ENCODE assay signal across 44 mouse cellular contexts in genomic region chr3:94688698-94689097, GRCm38 (mm10). TPM values are rescaled to one million over a fixed set of nuclear protein-coding genes. Genes with fewer than 3 reads are reported as not detected.
"Had no signal": no experiment of that assay in that cellular context is flagged by ENCODE, and none has a peak within 500 bp of the region (broad histone marks: within the 10 kb centered on the region; RNA-seq: fewer than 3 reads in every experiment).

No protein-coding gene starts in this region.

RNA-seq across cellular contexts. Expression of gene Selenbp2, which starts 4.7 kb away (rescaled TPM):
- total RNA-seq: hematopoietic stem cell, adult 5-6 weeks; layer of hippocampus, postnatal 10 days had no signal
- polyA plus RNA-seq: hindbrain, embryonic 11.5 days; hindbrain, embryonic 12.5 days; hindbrain, embryonic 14.5 days; inflammation-experienced regulatory T-cells, adult 6 months had no signal

RNA-seq across cellular contexts. Expression of gene Gm10972, which starts 45.8 kb away (rescaled TPM):
- total RNA-seq: heart, adult 2 months; heart, adult 8-10 months; heart, postnatal 10 days; heart, postnatal 14 days; heart, postnatal 25 days; heart, postnatal 36 days; heart, postnatal 4 days; hematopoietic stem cell, adult 5-6 weeks; hindbrain, postnatal 0 days; layer of hippocampus, adult 18-20 months; layer of hippocampus, adult 2 months; layer of hippocampus, adult 8-10 months; layer of hippocampus, postnatal 10 days; layer of hippocampus, postnatal 14 days; layer of hippocampus, postnatal 25 days; layer of hippocampus, postnatal 36 days; left cerebral cortex, adult 18-20 months; left cerebral cortex, adult 2 months; left cerebral cortex, adult 8-10 months had no signal
- polyA plus RNA-seq: heart, adult 2 months; heart, embryonic 10.5 days; heart, embryonic 11.5 days; heart, embryonic 12.5 days; heart, embryonic 13.5 days; heart, embryonic 14.5 days; heart, embryonic 15.5 days; heart, embryonic 16.5 days; heart, postnatal 0 days; hindbrain, embryonic 10.5 days; hindbrain, embryonic 11.5 days; hindbrain, embryonic 12.5 days; hindbrain, embryonic 13.5 days; hindbrain, embryonic 14.5 days; hindbrain, embryonic 15.5 days; hindbrain, embryonic 16.5 days; hindbrain, postnatal 0 days; inflammation-experienced regulatory T-cells, adult 6 months; intestine, embryonic 14.5 days; intestine, embryonic 15.5 days; intestine, embryonic 16.5 days; intestine, postnatal 0 days; kidney, embryonic 14.5 days; kidney, embryonic 15.5 days; kidney, embryonic 16.5 days; kidney, postnatal 0 days; large intestine, adult 2 months had no signal
